Comparison of ENCODE assay signal across 14 mouse cellular contexts in genomic region chr15:88702501-88702900, GRCm38 (mm10). TPM values are rescaled to one million over a fixed set of nuclear protein-coding genes. Genes with fewer than 3 reads are reported as not detected.
A peak's percentile ranks its signal among the peaks of the same experiment; 100 is the strongest.
DNase-seq lines count a peak whose midpoint lies in the region; TF ChIP-seq lines count a peak whose summit lies in the region.
"Had no signal": no experiment of that assay in that cellular context is flagged by ENCODE, and none has a peak within 500 bp of the region (broad histone marks: within the 10 kb centered on the region; RNA-seq: fewer than 3 reads in every experiment).

No protein-coding gene starts in this region.

- no peaks in the 10 kb centered on the region for H3K27me3 ChIP-seq in heart, embryonic 10.5 days (ENCODE audit: insufficient read depth, poor library complexity, severe bottlenecking)
- H3K27me3 ChIP-seq: midbrain, embryonic 13.5 days had no signal

- 90% methylated on average over 3 of the region's 3 CpGs for WGBS in heart, embryonic 10.5 days
- 41% methylated on average over 3 of the region's 3 CpGs for WGBS in lung, adult 2 months

- H3K4me3 ChIP-seq in heart, embryonic 10.5 days, result no peak overlapping the region
- H3K4me3 ChIP-seq in lung, adult 2 months (replicated peaks; ENCODE audit: extremely low read depth, low read depth, low read length), result no peak overlapping the region
- H3K4me3 ChIP-seq: embryonic facial prominence, embryonic 10.5 days; midbrain, embryonic 13.5 days had no signal

- H3K36me3 ChIP-seq in heart, embryonic 10.5 days, result peaks cover 98% of the 10 kb centered on the region

- TF ChIP-seq CTCF in lung, adult 2 months (IDR thresholded peaks at IDR 0.05; ENCODE audit: insufficient read depth, low read length), result no peak

- no peaks in the 10 kb centered on the region for H3K9me3 ChIP-seq in heart, embryonic 10.5 days
- H3K9me3 ChIP-seq: embryonic facial prominence, embryonic 10.5 days; midbrain, embryonic 13.5 days had no signal

- peak; percentile 72 to 79 for DNase-seq in heart, adult 18-20 months
- no peak for DNase-seq in heart, embryonic 10.5 days (ENCODE audit: low spot score)
- peak; percentile 24 to 53 for DNase-seq in lung, adult 18-20 months
- no peak for DNase-seq in lung, adult 2 months
- peak; percentile 46 to 65 for DNase-seq in heart, adult 9 months (ENCODE audit: low spot score in 2 of 2)
- DNase-seq in lung, postnatal 4 days, result peak; percentile 30 to 43
- no peak for DNase-seq in thymus, postnatal 4 days
- DNase-seq in thymus, postnatal 25 days, result no peak
- DNase-seq: right cerebral cortex, postnatal 4 days; thymus, adult 18-20 months had no signal

- no peaks in the 10 kb centered on the region for H3K4me1 ChIP-seq in heart, embryonic 10.5 days
- peaks cover 2% of the 10 kb centered on the region; the same call in 1 of the 2 replicates for H3K4me1 ChIP-seq in lung, adult 2 months (ENCODE audit: control insufficient read depth, insufficient read depth, low read length)
- H3K4me1 ChIP-seq: embryonic facial prominence, embryonic 10.5 days; midbrain, embryonic 13.5 days had no signal

- H3K27ac ChIP-seq in heart, embryonic 10.5 days, result no peak overlapping the region
- H3K27ac ChIP-seq: embryonic facial prominence, embryonic 10.5 days; kidney, postnatal 0 days; macrophage; midbrain, embryonic 13.5 days had no signal

- no peak for TF ChIP-seq POLR2A in lung, adult 2 months (IDR thresholded peaks at IDR 0.05; ENCODE audit: borderline replicate concordance, extremely low read depth, low read depth, low read length)

RNA-seq across cellular contexts. Expression of gene Brd1, which starts 31.5 kb away (rescaled TPM):
- total RNA-seq in heart, adult 18-20 months (2021), result 10 to 100 TPM; 26.6 to 29.7 TPM
- 12.1 and 18.8 TPM in 2 replicates for polyA plus RNA-seq in heart, embryonic 10.5 days (2016; fragmentation: Nextera tagmentation; extraction: Ambion mirVana)
- polyA plus RNA-seq in lung, adult 2 months (2012; rRNA removed), result 16.4 and 19.8 TPM in 2 replicates

RNA-seq across cellular contexts. Expression of gene Zbed4, which starts 49.0 kb away (rescaled TPM):
- 1 to 10 TPM; 8.6 to 8.7 TPM for total RNA-seq in heart, adult 18-20 months (2021)
- polyA plus RNA-seq in heart, embryonic 10.5 days (2016; fragmentation: Nextera tagmentation; extraction: Ambion mirVana), result 24.9 and 26.2 TPM in 2 replicates
- 3.1 and 4.2 TPM in 2 replicates for polyA plus RNA-seq in lung, adult 2 months (2012; rRNA removed)

Comparison
In these comparisons a context has a peak if more than half of its experiments do, and no peak if none do; other contexts are left out.
1. DNase-seq: peak in heart, adult 18-20 months (2 of 2), lung, adult 18-20 months (2 of 2), heart, adult 9 months (2 of 2) and lung, postnatal 4 days (2 of 2); none in heart, embryonic 10.5 days (single experiment), lung, adult 2 months (single experiment), thymus, postnatal 4 days (single experiment) and thymus, postnatal 25 days (single experiment).